Mouse (Mus musculus) gastrocnemius, adult 8-10 months (tissue): ENCODE data around the gene Rnf5. TPM values are rescaled to one million over a fixed set of nuclear protein-coding genes. Genes with fewer than 3 reads are reported as not detected.
A peak's percentile ranks its signal among the peaks of the same experiment; 100 is the strongest.

ENCODE experiments used
- DNase-seq, 2 experiments: peaks; one replicate each; pipeline ENCODE4 v3.0.0; 2022; ENCODE audit warnings: low spot score in 2 of 2
- total RNA-seq, 4 experiments: library from RNA; stranded (reverse); gene quantifications; 2 replicates each; pipeline ENCODE4 v1.2.4; 2022

Rnf5 gene
- total RNA-seq, 4 experiments from 2014 or later: 20.2 to 23.9 (median 22.7) TPM

DNA sequence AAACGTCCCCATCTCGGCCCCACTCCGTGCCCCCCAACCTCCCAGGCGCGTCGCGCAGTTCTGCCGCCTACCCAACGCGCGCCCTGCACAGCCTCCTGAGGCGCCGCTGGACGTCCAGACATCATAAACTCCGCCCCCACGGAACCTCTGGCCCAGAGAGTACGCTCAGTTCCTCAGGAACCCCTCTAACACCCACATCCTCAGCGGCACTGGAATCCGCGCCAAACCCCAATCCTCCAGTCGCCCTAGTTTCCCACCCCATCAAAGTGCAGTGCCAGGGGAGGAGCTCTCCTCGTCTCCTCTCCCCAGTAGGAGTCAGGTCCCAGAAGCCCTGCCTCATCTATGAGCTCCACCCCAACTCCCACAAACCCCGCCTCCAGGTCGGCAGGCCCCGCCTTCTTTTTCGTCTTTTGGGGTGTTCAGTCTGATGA, 28.8 kb upstream of the Rnf5 start:
- peak; percentile 68 to 76 for DNase-seq

DNA sequence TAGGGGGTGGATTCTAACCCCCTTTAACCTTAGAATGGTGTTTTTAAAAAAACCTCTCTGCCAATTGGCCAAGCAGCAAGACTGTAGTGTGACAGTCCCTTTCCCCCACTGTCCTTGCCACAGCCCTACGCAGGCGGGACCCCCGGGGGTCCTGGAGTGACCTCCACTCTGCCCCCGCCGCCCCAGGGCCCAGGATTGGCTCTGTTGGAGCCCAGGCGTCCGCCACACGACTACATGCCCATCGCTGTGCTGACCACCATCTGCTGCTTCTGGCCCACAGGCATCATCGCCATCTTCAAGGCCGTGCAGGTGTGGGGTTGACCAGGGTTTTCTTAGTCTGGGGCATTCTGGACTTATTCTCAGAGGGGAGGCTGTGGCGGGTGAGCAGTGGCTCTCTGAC, 28.2 kb upstream of the Rnf5 start:
- DNase-seq: no peak

DNA sequence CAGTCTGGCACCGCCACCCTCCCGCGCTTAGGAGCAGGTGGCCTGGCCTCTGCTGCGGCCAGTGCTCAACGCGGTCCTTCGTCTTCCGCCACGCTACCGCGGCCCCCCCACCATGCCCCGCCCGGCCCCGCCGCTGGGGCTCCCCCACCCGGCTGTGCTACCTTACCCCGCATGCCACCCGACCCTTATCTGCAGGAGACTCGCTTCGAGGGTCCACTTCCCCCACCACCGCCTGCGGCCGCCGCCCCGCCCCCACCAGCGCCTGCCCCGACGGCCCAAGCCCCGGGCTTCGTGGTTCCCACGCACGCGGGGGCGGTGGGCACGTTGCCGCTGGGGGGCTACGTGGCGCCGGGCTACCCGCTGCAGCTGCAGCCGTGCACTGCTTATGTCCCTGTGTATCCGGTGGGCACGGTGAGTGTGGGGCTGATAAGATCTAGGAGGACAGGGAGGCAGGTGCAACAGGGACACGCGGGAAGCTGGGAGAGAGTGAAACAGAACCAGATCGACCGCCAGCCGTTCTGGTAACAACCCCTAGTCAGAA, 27.3 kb upstream of the Rnf5 start:
- no peak for DNase-seq

DNA sequence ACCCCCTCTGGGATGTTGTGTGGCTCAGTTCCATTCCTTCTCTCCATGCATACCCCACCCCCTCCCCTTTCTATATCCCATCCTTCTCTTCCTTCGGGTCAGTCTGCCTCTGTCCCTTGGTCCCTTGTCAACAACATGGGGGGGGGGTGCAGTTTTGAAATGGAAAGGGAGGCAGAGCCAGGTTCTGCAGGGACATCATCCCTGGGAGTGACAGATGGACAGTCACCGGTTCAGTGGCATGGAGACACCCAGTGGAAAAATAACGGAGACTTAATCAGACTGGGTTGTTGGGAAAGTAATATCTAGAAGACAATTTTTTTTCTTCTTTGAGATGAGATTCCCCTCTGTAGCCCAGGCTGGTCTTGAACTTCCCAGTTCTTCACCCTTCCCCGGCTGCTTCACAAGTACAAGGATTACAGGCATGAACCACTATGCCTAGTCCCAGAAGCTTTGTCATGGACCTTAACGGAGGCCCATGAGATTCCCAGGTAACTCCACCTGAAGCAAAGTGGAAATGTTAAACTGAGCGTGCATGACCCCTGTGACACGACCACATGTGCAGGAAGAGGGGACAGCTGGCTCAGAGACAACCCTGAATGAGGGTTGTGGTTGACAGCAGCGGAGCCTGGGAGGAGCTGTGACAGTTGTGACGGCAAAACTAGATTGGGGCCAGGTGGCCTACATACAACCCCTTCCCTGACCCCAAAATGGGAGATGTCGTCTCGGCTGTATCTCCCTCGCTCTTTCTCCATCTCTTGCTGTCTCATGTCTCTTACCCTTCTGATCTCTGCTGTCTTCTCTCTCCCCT, 26.5 kb upstream of the Rnf5 start:
- DNase-seq: no peak

DNA sequence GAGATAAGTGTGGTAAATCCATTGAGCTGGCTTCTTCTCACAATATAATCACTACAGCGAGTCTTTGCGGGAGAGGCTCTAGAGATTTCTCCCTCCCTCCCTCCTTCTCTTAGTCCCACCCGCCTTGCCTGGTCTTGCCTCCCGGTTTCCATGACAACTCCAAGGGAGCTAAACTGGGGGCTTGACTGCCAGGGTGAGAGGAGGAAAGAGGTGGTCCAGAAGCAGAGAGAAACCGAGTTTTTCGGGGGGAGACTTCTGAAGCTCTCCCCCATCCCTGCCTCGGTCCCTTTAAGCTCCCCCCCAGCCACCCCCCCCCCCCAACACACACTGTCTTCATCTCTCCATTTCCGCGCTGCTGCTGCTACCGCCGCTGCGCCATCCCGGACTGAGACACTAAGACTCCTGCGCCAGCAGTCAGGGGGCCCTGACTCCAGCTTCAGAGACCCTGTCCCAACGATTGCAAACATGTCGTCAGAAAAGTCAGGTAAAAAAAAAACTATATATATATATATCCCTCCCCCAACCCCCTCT, 25.8 kb upstream of the Rnf5 start, which contains the start of gene Prrt1:
Gene Prrt1 (plus strand): TSS at position 313 of the 531 bp plus-strand sequence.
- DNase-seq: no peak

DNA sequence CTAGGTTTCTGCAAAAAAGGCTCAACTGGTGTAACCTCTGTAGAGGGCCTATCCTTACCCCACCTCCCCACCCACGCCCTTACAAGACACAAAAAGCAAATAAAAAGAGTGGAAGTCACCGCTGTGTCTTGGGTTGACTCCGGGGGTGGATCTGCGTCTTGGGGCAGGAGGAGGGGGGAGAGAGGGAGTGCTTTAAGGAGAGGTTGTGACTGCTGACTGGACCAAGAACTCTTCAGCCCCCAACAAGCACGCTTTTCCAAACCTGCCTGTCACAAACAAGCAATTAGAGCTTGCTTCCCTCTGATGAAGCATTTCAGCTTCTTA, 25.1 kb upstream of the Rnf5 start:
- no peak for DNase-seq

DNA sequence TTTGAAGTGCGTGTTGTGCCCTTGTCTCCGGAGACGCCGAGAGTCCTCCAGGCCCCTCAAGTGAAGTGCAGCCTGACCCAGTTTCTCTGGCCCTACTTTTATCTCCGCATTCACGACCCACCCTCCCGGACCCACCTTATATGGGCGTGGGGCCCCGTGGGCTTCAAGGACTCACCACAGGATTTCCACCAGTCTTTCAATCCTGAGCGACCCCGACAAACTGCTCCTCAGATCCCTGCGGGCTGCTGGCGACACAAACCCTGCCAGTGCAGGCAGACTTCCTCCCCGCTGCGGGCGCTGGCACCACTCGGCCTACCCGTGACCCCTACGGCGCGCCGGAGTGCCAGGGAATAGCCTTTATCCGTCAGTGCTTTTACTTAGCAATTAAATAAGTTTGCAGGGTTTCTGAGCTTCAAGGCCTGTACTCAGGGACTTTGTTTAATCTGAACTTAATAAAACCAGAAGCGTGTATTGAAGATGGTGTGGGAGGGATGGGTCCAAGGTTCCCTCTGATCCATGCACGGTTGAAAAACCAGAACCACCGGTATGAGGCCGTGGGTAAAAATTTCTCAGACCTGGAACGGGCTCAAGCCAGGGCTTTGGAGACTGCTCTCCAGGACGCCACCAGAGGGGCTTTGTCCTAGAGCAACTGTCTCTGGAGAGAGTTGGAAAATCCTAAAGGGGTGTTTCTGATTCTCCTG, 24.6 kb upstream of the Rnf5 start, which contains the start of gene Ppt2:
Gene Ppt2 (minus strand): TSS at position 568 of the 701 bp plus-strand sequence.
- DNase-seq: peak in 1 of 2 experiments; percentile 50

DNA sequence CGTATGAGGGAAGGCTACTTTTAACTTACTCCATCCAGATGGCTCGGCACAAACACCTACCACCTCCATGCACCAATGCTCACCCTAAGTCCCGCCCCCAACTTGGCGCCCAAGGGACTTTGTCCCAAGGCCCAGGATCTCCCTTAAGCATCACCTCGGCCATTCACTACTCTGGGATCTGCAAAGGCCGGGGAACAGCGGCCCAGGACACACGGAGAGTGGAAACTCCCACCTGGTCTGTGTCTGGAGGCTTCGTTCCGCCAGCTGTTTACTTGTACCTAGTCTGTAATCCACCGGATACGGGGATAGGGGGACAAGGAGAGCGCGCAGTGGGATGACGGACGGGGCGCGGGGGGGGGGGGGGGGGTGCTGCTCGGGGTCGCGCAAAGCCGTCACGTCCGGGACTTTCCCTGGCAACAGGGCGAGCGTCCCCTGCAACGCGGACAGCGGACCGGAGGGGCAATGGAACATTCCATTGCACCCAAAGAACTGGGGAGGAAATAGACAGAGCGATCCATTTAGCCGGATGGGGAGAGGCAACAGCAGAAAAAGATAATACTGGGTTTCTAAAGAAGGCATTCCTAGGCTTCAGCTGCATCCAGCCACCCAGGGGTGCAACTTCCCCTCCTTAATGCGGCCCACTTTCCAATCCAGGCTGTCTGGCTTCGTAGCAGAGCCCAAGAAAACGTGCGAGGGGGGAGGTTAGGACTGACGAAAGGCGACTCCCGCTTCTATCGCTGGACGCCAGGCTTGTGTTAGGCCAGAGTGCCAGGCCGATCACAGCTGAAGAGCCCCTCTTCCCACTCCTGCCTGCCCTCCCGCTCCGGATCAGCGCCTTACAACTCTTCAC, 23.8 kb upstream of the Rnf5 start:
- peak; percentile 61 to 72 for DNase-seq

DNA sequence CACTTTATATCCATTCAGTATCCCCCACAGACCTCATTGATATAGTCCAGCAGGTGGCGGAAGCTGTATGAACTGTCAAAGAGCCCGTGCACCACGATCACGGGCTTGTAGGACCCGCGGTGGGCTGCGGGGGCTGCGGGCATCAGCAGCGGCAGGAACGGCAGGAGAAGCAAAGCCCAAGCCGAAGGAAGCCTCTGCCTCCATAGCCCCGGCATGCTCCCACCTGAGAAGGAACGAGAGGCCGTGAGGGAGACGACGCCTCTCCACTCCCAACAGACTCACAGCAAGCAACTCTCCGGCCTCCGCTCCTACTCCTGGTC, 23.2 kb upstream of the Rnf5 start:
- DNase-seq: no peak

DNA sequence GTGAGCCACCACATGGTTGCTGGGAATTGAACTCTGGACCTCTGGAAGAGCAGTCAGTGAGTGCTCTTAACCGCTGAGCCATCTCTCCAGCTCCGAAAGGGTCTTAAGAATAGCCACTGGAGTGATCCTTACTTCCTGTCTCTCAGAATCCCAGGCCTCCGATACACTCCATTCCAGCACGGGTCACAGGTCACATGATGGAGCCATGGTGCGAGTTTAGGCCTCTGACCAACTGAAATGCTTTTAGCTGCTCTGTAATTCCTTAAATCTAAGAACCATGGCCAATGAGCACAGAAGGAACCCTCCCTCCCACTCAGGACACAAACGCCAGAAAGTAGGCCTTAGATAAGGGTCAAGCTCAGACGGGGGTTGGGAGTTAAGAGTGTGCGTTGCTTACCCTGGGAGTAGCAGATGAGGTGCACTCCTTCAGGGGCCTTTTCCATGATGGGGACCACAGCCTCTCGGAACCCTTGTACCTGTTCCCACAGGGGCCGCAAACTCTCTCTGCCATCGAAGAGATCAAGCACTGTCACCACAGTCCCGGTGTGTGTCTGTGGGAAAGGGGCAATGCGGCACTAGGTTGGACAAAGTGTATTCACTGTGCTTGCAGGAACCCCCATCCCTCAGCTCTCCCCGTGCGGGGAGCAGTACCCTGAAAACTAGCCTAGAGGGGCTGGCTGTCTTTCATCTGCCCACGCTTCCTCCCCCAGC, 22.7 kb upstream of the Rnf5 start:
- DNase-seq: no peak

DNA sequence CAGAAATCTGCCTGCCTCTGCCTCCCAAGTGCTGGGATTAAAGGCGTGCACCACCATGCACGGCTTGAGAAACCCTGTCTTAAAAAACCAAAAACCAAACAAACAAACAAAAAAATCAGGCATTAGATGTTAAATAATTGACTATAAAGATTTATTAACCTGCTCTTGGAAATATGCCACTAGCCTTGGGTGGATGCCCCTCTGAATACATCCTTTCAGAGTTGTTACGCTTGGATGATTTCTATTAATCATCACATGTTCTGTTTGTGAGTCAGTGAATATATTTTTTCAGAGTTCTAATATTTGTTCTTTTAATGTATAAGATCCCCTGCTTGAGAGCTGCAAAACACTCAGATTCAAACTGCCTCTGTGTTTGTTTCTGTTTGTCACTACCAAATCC, 21.5 kb upstream of the Rnf5 start:
- no peak for DNase-seq

DNA sequence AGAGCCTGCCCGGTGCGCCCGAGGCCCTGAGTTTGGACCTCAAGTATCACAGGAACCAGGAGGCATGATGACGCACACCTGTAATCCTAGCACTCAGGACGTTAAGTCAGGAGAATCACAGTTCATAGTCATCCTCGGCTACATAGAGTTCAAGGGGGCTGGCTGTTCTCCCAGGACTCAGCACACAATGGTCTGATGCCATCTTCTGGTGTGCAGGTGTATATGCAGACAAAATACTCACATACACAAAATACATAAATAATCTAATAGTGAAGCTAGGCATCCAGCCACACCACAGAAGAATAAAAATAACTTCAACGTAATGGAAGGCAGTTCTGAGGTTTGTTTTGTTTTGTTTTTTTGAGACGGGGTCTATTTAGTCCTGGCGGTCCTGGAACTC, 19.7 kb upstream of the Rnf5 start:
- no peak for DNase-seq

DNA sequence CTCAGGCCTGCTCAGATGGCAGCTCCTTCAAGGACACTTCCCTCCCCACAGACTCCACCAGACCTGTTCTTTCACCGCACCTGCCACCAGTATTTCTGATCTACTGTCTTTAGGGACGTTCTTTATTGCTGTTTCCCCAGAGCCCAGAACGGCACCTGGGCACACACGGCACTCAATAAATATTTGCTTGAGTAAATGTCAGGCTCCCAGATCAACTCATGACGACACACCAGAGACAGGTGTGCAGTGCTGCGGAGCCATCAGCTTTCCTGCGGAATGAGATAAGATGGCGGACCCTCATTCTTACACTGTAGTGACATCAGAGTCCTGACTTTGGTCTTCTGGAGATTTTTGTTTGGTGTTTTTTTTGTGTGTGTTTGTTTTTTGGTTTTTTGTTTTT, 17.5 kb upstream of the Rnf5 start:
- no peak for DNase-seq

DNA sequence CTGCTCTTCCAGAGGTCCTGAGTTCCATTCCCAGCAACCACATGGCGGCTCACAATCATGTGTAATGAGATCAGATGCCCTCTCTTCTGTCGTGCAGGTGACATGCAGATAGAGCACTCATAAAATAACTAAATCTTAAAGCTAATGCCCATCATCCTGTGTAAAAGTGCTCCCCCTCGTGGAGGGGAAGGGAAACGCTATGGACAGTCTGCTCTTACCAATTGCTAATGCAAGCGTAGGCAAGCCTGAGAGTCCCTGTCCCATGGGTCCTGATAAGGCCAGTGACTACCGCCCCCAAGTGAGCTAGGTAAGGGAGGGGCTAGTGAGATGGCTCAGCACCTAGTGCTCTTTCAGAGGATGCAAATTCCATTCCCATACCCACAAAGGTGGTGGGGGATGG, 15.5 kb upstream of the Rnf5 start:
- DNase-seq: peak; percentile 47 to 48

DNA sequence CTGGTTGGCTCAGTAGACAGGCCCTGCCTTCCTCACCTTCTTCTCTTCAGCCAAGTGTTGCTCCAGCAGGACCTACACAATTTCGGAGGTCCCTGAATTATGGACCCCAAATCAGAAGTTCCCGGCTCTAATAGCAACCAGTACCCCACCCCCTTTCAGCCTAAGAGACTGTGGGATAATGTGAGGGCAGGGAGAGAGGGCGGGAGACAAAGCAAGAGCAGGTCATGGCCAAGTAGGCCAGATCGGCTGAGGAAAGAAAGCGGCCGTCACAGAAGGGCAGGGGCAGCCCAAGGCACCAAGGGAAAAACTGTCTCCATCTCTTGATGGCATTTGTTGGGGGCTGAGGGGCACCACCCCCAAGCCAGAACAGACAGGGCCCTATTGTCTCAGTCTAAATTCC, 12.4 kb upstream of the Rnf5 start, which contains the start of gene Egfl8:
Gene Egfl8 (minus strand): TSS at position 101 of the 400 bp plus-strand sequence.
- no peak for DNase-seq

DNA sequence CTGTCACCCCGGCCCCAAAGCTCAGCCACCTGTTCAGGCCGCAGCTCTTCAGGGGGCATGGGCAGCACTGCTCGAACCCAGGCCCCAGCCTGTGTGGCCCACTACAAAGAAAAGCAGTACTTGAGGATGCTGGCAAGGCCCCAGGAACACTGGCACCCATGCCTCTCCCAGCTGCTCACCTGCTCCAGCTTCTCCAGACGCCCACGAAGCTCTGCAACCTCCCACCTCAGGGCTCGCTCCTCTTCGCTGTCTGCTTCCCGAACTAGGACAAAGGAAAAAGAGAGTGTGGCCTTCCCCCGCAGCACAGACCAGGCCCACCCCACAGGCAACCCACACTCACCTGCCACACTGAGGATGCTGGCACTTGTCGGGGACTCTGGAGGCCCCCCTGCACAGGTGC, 10.3 kb upstream of the Rnf5 start:
- no peak for DNase-seq

DNA sequence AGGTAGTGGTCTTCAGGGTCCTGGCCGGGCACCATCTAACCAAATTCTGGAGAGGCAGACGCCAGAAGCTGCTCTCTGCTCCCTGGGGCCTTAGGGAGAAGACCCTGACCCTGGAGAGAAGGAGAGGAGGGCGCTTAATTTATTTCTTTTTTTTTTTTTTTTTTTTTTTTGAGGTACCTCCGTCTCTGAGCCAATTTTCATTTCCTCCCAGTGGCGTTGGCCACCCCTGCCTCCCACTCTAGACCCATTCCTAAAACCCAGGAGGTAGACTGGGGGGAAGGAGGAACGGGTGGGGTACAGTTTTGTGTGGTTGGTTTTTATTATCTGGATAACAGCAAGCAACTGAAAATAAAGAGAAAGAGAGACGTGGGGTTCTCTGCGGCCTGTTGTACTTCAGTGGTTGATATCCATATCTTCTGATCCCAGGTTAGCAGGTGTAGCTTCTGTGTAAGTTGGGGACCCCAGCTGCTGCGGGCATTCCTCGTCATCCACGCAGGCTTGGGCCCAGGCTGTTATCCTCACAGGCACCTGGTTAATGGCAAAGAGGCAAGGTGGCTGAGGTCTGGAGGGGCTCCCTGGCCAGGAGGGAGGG, 9.7 kb upstream of the Rnf5 start:
- no peak for DNase-seq

DNA sequence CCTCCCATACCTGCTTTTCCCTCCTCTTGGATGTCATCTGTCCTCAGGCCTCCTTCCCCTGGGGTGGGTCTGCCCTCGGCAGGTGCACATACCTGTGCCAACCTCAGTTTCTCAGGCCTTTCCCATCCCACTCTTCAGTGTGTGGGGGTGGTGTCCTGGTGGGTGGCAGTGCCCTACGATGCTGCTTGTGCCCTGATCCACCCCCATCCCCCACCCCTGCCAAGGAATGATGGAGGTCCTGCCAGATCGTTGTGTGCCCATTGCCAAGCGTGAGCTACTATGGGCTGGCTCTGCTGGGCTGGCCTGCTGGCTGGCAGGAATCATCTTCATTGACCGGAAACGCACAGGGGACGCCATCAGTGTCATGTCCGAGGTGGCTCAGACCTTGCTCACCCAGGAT, 7.6 kb upstream of the Rnf5 start:
- no peak for DNase-seq

DNA sequence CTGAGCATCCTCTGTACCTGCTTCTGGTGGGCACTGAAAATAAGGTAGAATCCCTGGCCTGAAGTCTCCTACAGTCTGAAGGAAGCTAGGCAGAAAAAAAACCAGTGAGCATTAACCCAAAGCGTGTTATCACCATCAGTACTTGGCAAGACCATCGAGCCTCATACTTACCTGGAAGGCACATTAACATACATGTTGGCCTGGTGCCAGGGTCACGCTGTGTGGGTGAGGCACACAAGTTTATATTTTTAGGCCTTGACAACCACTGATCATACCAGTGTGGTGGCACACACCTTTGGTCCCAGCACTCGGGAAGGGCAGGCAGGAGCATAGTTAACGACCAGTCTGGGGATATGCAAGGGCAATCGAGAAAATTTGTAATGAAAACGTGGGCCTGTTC, 4.5 kb upstream of the Rnf5 start:
- DNase-seq: no peak
